Mouse (Mus musculus) intestine, postnatal 0 days (tissue): ENCODE results near the gene Klhl32. TPM values are rescaled to one million over a fixed set of nuclear protein-coding genes. Genes with fewer than 3 reads are reported as not detected.

ENCODE experiments used
- ATAC-seq: fragments of 200-750 bp; cut with Nextera tagmentation; 2 replicates; pipeline ENCODE4 v1.8.0; 2017; ENCODE audit warnings: mild to moderate bottlenecking, moderate TSS enrichment, moderate library complexity
- H3K27ac ChIP-seq: fragments of 300-500 bp; sonication (generic); 2 replicates; pipeline ENCODE4 v1.5.1; 2014; ENCODE audit warnings: mild to moderate bottlenecking, low read depth, low read length, moderate library complexity
- H3K27me3 ChIP-seq: fragments of 300-500 bp; sonication (generic); replicated peaks from 2 replicates; pipeline ENCODE4 v1.6.1; 2014; ENCODE audit warnings: low read length, mixed read lengths; ENCODE audit not compliant: control insufficient read depth, insufficient read depth
- H3K36me3 ChIP-seq: fragments of 300-500 bp; sonication (generic); 2 replicates; pipeline ENCODE4 v1.6.1; 2014; ENCODE audit warnings: mild to moderate bottlenecking, moderate library complexity; ENCODE audit not compliant: control insufficient read depth, insufficient read depth
- H3K4me1 ChIP-seq: fragments of 300-500 bp; sonication (generic); replicated peaks from 2 replicates; pipeline ENCODE4 v1.6.1; 2014; ENCODE audit warnings: antibody characterized with exemption, low read length, mixed read lengths; ENCODE audit not compliant: control insufficient read depth, insufficient read depth
- H3K4me2 ChIP-seq: fragments of 300-500 bp; sonication (generic); replicated peaks from 2 replicates; pipeline ENCODE4 v1.6.1; 2014; ENCODE audit warnings: low read depth, mild to moderate bottlenecking, moderate library complexity
- H3K4me3 ChIP-seq: fragments of 300-500 bp; sonication (generic); 2 replicates; pipeline ENCODE4 v1.5.1; 2014; ENCODE audit warnings: low read depth, low read length
- H3K9ac ChIP-seq: fragments of 300-500 bp; sonication (generic); 2 replicates; pipeline ENCODE4 v1.6.1; 2014; ENCODE audit warnings: mild to moderate bottlenecking, low read depth, low read length
- H3K9me3 ChIP-seq: fragments of 300-500 bp; sonication (generic); 2 replicates; pipeline ENCODE4 v1.6.1; 2016; ENCODE audit warnings: mixed run types; ENCODE audit not compliant: control insufficient read depth
- CTCF ChIP-seq: sonication (generic); IDR thresholded peaks from 2 replicates; pipeline ENCODE4 v1.5.1; 2016; ENCODE audit warnings: low read depth, mild to moderate bottlenecking, control low read depth, antibody characterized with exemption, moderate library complexity
- WGBS: fragments of 180-500 bp; shearing (Covaris S2); extraction: QIAGEN DNeasy Blood & Tissue Kit; methylation state at CpG from one replicate; pipeline ENCODE4 v1.1.7; 2014; 5-methylcytosine and 5-hydroxymethylcytosine counted together
- polyA plus RNA-seq: library from polyadenylated mRNA; unstranded; fragments of >200 nt; fragmentation: Nextera tagmentation; extraction: Ambion mirVana; gene quantifications from 2 replicates; pipeline ENCODE4 v1.2.1, GENCODE M21; 2015

Gene Klhl32
- polyA plus RNA-seq, 1 experiment from 2014 or later: 2.6 TPM

DNA sequence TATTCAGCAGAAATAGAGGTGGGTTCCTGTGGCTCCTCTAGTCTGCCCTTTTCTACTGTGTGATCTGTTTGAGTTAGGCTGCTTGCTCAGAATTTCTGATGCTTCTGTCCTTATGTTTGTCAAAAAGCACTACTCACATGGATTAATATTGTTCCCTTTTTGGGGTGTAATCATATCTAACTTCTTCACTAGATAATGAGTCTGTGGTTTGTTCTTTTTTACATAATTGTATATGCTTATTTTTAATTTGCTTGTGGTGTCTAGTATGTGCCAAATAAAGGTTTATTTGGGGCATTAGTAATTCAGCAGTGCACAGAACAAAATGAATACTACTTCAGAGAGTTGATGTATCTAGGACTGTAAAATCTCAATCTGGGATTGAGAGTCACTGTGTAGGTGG lies 256.1 kb downstream of the Klhl32 start:
- Histone ChIP-seq H3K9ac (no peak overlapping the region), H3K9me3 (no peaks in the 10 kb centered on the region)
- TF ChIP-seq CTCF: no peak

DNA sequence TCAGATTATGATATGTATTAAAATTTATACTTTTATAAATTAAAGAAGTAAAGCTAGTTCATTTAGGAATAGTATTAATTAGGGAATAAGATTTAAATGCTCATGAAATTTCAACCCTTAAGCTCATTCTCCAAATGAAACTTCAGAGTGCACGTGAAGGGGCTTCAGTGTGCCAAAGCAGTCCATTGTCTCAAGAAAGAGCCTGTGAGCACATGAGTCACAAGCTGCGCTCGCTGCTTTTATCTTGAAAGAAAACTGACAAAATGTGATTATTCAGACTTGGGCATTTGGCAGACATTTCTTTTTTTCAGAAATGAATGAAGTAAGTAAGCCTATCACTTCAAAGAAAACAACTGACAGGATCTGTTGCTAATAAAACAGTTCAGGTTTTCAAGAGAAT lies 266.9 kb downstream of the Klhl32 start:
- TF ChIP-seq CTCF: no peak
- no peaks in the 10 kb centered on the region for H3K27me3 ChIP-seq
- H3K4me3 ChIP-seq: no peak overlapping the region
- ATAC-seq: no peak
- WGBS: 85% methylated on average over 3 of the region's 3 CpGs
- no peak overlapping the region for H3K4me2 ChIP-seq
- H3K27ac ChIP-seq: no peak overlapping the region
- no peak overlapping the region for H3K9ac ChIP-seq
- no peaks in the 10 kb centered on the region for H3K9me3 ChIP-seq
- peaks cover 12% of the 10 kb centered on the region for H3K36me3 ChIP-seq
- H3K4me1 ChIP-seq: no peaks in the 10 kb centered on the region

More for the DNA sequence above, 256.1 kb downstream of the Klhl32 start:
- no peak overlapping the region for H3K4me3 ChIP-seq
- no peaks in the 10 kb centered on the region for H3K4me1 ChIP-seq
- H3K27ac ChIP-seq: no peak overlapping the region
- H3K4me2 ChIP-seq: no peak overlapping the region
- ATAC-seq: no peak
- peaks cover 9% of the 10 kb centered on the region for H3K36me3 ChIP-seq
- H3K27me3 ChIP-seq: no peaks in the 10 kb centered on the region

DNA sequence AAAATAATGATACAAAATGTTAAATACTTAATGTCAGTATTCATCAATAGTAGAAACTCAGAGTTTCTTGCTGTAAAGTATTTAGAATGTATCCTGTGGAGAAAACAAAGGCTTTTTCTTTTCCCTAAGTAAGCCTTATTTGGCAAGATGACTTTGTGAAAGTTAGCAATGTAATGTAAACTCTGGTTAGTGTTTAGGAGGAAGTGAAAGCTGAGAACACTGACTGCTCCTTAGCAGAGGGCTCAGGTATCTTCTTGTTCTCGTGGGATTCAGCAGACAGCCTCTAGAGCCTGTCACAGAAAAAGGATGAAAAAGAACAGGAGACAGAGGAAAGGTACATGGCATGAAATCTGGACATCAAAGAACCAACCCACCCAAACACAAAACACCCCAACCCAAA lies 268.6 kb downstream of the Klhl32 start:
- H3K9ac ChIP-seq: no peak overlapping the region
- no peak overlapping the region for H3K4me2 ChIP-seq
- no peak overlapping the region for H3K27ac ChIP-seq
- no peak overlapping the region for H3K4me3 ChIP-seq
- no peak for ATAC-seq
- TF ChIP-seq CTCF: no peak
- 0 out of 2 replicates have a peak, but pooled peaks cover 3% of the 10 kb centered on the region for H3K36me3 ChIP-seq
- H3K9me3 ChIP-seq: no peaks in the 10 kb centered on the region
- 41% methylated on average over 1 of the region's 1 CpGs for WGBS
- H3K27me3 ChIP-seq: no peaks in the 10 kb centered on the region
- H3K4me1 ChIP-seq: no peaks in the 10 kb centered on the region

DNA sequence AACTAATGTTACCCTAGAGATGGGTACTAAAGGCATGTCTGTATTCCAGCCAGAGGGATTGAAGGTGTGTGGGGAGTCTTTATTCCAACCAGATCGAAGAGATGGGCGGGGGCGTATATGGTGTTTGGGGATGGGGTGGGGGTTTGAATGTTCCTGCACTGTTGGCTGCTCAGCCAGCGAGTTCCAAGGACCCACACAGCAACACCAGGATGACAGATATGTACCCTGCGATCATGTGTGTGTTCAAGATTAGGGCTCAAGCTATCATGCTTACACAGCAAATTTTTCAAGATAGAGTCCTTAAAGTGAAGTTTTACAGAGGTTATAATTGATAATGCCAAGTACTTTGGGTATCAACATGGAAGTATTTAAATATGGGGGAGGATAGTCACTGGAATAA lies 273.3 kb downstream of the Klhl32 start:
- TF ChIP-seq CTCF: no peak
- H3K4me1 ChIP-seq: no peaks in the 10 kb centered on the region

DNA sequence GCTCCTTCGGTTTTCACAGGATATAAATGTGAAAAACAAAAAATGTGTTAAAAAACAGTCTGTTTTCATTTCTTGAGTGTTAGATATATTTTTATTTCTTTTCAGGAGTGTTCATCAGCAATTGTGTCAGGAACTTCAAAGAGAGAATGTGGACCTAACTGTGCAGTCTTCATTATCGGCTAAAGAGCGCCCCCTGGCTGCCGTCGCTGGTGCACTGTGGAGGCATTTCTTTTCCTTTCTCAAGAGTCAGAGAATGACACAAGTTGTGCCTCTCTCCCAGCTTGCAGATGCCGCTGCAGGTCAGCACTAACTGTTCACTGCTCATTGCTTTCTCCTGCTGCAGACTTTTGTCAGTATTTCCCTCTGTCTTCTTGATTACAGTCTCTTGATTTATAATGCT lies 276.6 kb downstream of the Klhl32 start:
- Histone ChIP-seq H3K4me2 (no peak overlapping the region), H3K9ac (no peak overlapping the region), H3K4me3 (no peak overlapping the region), H3K27me3 (no peaks in the 10 kb centered on the region), H3K27ac (no peak overlapping the region), H3K36me3 (peaks cover 5% of the 10 kb centered on the region; the same call in 1 of the 2 replicates), H3K4me1 (no peaks in the 10 kb centered on the region), H3K9me3 (no peaks in the 10 kb centered on the region)
- TF ChIP-seq CTCF: peak; percentile 90
- ATAC-seq: peak; percentile 60; the same call in 1 of the 2 replicates
- WGBS: 25% methylated on average over 6 of the region's 6 CpGs

More for the DNA sequence above, 273.3 kb downstream of the Klhl32 start:
- no peak for ATAC-seq
- no peaks in the 10 kb centered on the region for H3K27me3 ChIP-seq
- no peak overlapping the region for H3K9ac ChIP-seq
- H3K27ac ChIP-seq: no peak overlapping the region
- H3K9me3 ChIP-seq: no peaks in the 10 kb centered on the region
- no peak overlapping the region for H3K4me3 ChIP-seq
- WGBS: 97% methylated on average over 5 of the region's 5 CpGs
- H3K4me2 ChIP-seq: no peak overlapping the region
- H3K36me3 ChIP-seq: peaks cover 8% of the 10 kb centered on the region; the same call in 1 of the 2 replicates

DNA sequence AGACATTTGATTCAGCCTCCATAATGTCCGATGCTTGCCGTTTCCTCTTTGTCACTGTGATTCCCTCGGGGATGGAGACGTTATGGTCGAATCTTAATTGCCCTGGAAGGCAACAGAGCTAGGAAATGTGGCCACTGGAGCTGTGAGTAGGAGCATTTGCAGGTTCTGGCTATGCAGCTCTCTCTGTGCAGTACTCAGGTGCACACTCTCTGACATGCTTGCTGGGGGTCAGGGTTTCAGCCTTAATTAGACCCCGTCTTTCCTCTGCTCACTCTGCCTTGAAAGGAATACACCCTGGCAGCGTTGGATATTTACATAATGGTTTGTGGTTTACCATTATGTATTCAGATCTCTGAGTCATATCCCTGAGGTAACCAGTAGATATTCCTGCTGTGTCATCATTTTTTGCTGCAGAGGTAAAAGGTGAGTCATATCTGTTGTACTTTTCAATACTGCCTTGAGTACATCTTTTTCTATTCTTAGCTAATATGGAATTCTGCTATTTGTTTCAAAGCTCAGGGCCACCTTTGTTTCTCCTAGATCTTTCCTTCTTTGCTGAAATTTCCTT lies 281.9 kb downstream of the Klhl32 start:
- no peak for TF ChIP-seq CTCF
- Histone ChIP-seq H3K4me2 (no peak overlapping the region; the same call in 1 of the 2 replicates), H3K27ac (no peak overlapping the region), H3K9me3 (no peaks in the 10 kb centered on the region), H3K27me3 (no peaks in the 10 kb centered on the region), H3K36me3 (no peaks in the 10 kb centered on the region), H3K4me3 (no peak overlapping the region), H3K9ac (no peak overlapping the region), H3K4me1 (no peaks in the 10 kb centered on the region)
- ATAC-seq: peak; percentile 84
- 82% methylated on average over 7 of the region's 7 CpGs for WGBS
